Mouse (Mus musculus): ENCODE results near the gene Map3k21.

DNA sequence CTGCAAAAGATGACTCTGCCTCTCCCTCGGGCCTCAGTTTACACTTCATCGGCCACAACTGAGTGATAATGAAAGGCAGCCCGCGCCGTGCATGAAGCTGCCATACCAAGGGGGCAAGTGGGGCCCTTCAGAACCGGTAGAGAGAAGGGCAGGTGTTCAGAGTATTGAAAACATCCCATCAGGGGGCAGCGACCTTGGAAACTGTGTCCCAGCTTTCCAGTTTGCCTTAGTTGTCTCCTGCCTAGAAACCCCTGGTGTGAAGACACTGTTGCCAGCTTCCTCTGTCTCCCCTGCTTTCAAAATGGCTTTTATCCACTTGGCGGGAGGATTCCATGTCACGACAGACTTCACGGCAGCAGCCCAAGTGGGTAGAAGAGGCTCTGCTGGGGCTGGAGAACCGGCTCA lies 53.6 kb downstream of the Map3k21 start:
- TF ChIP-seq POLR2A (IDR thresholded peaks at IDR 0.05; ENCODE audit: extremely low read depth, insufficient read depth, low read length), result no peak
- no peak for TF ChIP-seq CTCF (IDR thresholded peaks at IDR 0.05; ENCODE audit: low read depth, low read length)
